Mouse (Mus musculus): ENCODE data around the gene Hspg2. TPM values are rescaled to one million over a fixed set of nuclear protein-coding genes. Genes with fewer than 3 reads are reported as not detected.

Gene Hspg2
- polyA plus RNA-seq, 1 experiment from 2014 or later = 3.2 TPM

- no peaks in the 10 kb centered on the region for H3K27me3 ChIP-seq
- 73% methylated on average over 10 of the region's 10 CpGs for WGBS (ENCODE audit: insufficient replicate concordance)
- peaks cover 12% of the 10 kb centered on the region; the same call in 1 of the 2 replicates for H3K36me3 ChIP-seq
- DNase-seq = no peak
- no peak overlapping the region for H3K9ac ChIP-seq
- H3K4me3 ChIP-seq (replicated peaks) = no peak overlapping the region
- no peak overlapping the region for H3K27ac ChIP-seq
- H3K4me2 ChIP-seq = no peak overlapping the region
- peaks cover 6% of the 10 kb centered on the region; the same call in 1 of the 2 replicates for H3K4me1 ChIP-seq (replicated peaks)
- H3K9me3 ChIP-seq (replicated peaks) = no peaks in the 10 kb centered on the region
- ATAC-seq (ENCODE audit: low read depth) = no peak
Measured at GRCm38 (mm10) chr4:137506629-137507028, 38.1 kb downstream of the Hspg2 start.

- ATAC-seq (ENCODE audit: low read depth) (no peak), DNase-seq (no peak)
- Histone ChIP-seq H3K27ac (no peak overlapping the region), H3K27me3 (no peaks in the 10 kb centered on the region), H3K36me3 (no peaks in the 10 kb centered on the region; the same call in none of the 2 replicates), H3K4me2 (no peak overlapping the region), H3K4me3 (replicated peaks) (no peak overlapping the region), H3K9ac (no peak overlapping the region), H3K9me3 (replicated peaks) (no peaks in the 10 kb centered on the region), H3K4me1 (replicated peaks) (no peaks in the 10 kb centered on the region)
- WGBS (ENCODE audit: insufficient replicate concordance) = 62% methylated on average over 9 of the region's 9 CpGs
Measured at GRCm38 (mm10) chr4:137509528-137509927, 41.0 kb downstream of the Hspg2 start.

GRCm38 (mm10) chr4:137510021-137510696 is 41.6 kb downstream of the Hspg2 start:
- Histone ChIP-seq H3K9me3 (replicated peaks) (no peaks in the 10 kb centered on the region), H3K4me3 (replicated peaks) (no peak overlapping the region), H3K27ac (no peak overlapping the region), H3K4me2 (no peak overlapping the region), H3K9ac (no peak overlapping the region), H3K4me1 (replicated peaks) (no peaks in the 10 kb centered on the region), H3K27me3 (no peaks in the 10 kb centered on the region), H3K36me3 (no peaks in the 10 kb centered on the region; the same call in none of the 2 replicates)
- ATAC-seq (ENCODE audit: low read depth) (no peak), DNase-seq (no peak)
- WGBS (ENCODE audit: insufficient replicate concordance) = 77% methylated on average over 15 of the region's 15 CpGs

GRCm38 (mm10) chr4:137512897-137513296 is 44.3 kb downstream of the Hspg2 start:
- Histone ChIP-seq H3K9ac (no peak overlapping the region), H3K4me3 (replicated peaks) (no peak overlapping the region), H3K4me2 (no peak overlapping the region), H3K27me3 (no peaks in the 10 kb centered on the region), H3K4me1 (replicated peaks) (no peaks in the 10 kb centered on the region), H3K36me3 (peaks cover 10% of the 10 kb centered on the region), H3K9me3 (replicated peaks) (no peaks in the 10 kb centered on the region), H3K27ac (no peak overlapping the region)
- no peak for ATAC-seq (ENCODE audit: low read depth)
- DNase-seq = no peak
- WGBS (ENCODE audit: insufficient replicate concordance) = 74% methylated on average over 6 of the region's 6 CpGs

GRCm38 (mm10) chr4:137517989-137518691 is 49.6 kb downstream of the Hspg2 start:
- Histone ChIP-seq H3K9ac (no peak overlapping the region), H3K4me1 (replicated peaks) (no peaks in the 10 kb centered on the region), H3K4me3 (replicated peaks) (no peak overlapping the region), H3K4me2 (no peak overlapping the region), H3K27me3 (no peaks in the 10 kb centered on the region), H3K27ac (no peak overlapping the region), H3K36me3 (peaks cover 31% of the 10 kb centered on the region), H3K9me3 (replicated peaks) (no peaks in the 10 kb centered on the region)
- WGBS (ENCODE audit: insufficient replicate concordance) = 70% methylated on average over 36 of the region's 36 CpGs
- DNase-seq = no peak
- ATAC-seq (ENCODE audit: low read depth) = no peak

GRCm38 (mm10) chr4:137518746-137519145 is 50.2 kb downstream of the Hspg2 start:
- 89% methylated on average over 14 of the region's 14 CpGs for whole genome bisulfite sequencing (ENCODE audit: insufficient replicate concordance)
- H3K36me3 ChIP-seq = peaks cover 35% of the 10 kb centered on the region
- DNase-seq (no peak), ATAC-seq (ENCODE audit: low read depth) (no peak)
- H3K9ac ChIP-seq = no peak overlapping the region
- no peaks in the 10 kb centered on the region for H3K4me1 ChIP-seq (replicated peaks)
- H3K4me2 ChIP-seq = no peak overlapping the region
- H3K27ac ChIP-seq = no peak overlapping the region
- no peaks in the 10 kb centered on the region for H3K27me3 ChIP-seq
- H3K4me3 ChIP-seq (replicated peaks) = no peak overlapping the region
- no peaks in the 10 kb centered on the region for H3K9me3 ChIP-seq (replicated peaks)

- Histone ChIP-seq H3K4me1 (replicated peaks) (no peaks in the 10 kb centered on the region), H3K4me3 (replicated peaks) (no peak overlapping the region), H3K9ac (no peak overlapping the region), H3K36me3 (peaks cover 43% of the 10 kb centered on the region), H3K27me3 (no peaks in the 10 kb centered on the region), H3K27ac (no peak overlapping the region), H3K4me2 (no peak overlapping the region), H3K9me3 (replicated peaks) (no peaks in the 10 kb centered on the region)
- DNase-seq (no peak), ATAC-seq (ENCODE audit: low read depth) (no peak)
- WGBS (ENCODE audit: insufficient replicate concordance) = 68% methylated on average over 5 of the region's 5 CpGs
Measured at GRCm38 (mm10) chr4:137520346-137520745, 51.8 kb downstream of the Hspg2 start.

GRCm38 (mm10) chr4:137521966-137522365 is 53.4 kb downstream of the Hspg2 start:
- DNase-seq (no peak), ATAC-seq (ENCODE audit: low read depth) (no peak)
- Histone ChIP-seq H3K9me3 (replicated peaks) (no peaks in the 10 kb centered on the region), H3K27ac (no peak overlapping the region), H3K9ac (no peak overlapping the region), H3K36me3 (peaks cover 36% of the 10 kb centered on the region), H3K4me1 (replicated peaks) (no peaks in the 10 kb centered on the region), H3K4me3 (replicated peaks) (no peak overlapping the region), H3K4me2 (no peak overlapping the region), H3K27me3 (no peaks in the 10 kb centered on the region)
- 77% methylated on average over 11 of the region's 11 CpGs for WGBS (ENCODE audit: insufficient replicate concordance)

- Histone ChIP-seq H3K27me3 (no peaks in the 10 kb centered on the region), H3K27ac (no peak overlapping the region), H3K36me3 (peaks cover 31% of the 10 kb centered on the region), H3K4me2 (no peak overlapping the region), H3K9me3 (replicated peaks) (no peaks in the 10 kb centered on the region), H3K4me1 (replicated peaks) (no peaks in the 10 kb centered on the region), H3K4me3 (replicated peaks) (no peak overlapping the region), H3K9ac (no peak overlapping the region)
- 57% methylated on average over 1 of the region's 1 CpGs for WGBS (ENCODE audit: insufficient replicate concordance)
- DNase-seq = no peak
- no peak for ATAC-seq (ENCODE audit: low read depth)
Measured at GRCm38 (mm10) chr4:137525426-137525825, 56.9 kb downstream of the Hspg2 start.

GRCm38 (mm10) chr4:137527368-137527767 is 58.8 kb downstream of the Hspg2 start:
- no peak overlapping the region for H3K27ac ChIP-seq
- ATAC-seq (ENCODE audit: low read depth) = no peak
- H3K9ac ChIP-seq = no peak overlapping the region
- H3K9me3 ChIP-seq (replicated peaks) = no peaks in the 10 kb centered on the region
- H3K4me3 ChIP-seq (replicated peaks) = no peak overlapping the region
- no peaks in the 10 kb centered on the region for H3K27me3 ChIP-seq
- no peak for DNase-seq
- no peak overlapping the region for H3K4me2 ChIP-seq
- WGBS (ENCODE audit: insufficient replicate concordance) = 58% methylated on average over 4 of the region's 4 CpGs
- peaks cover 18% of the 10 kb centered on the region for H3K36me3 ChIP-seq
- no peaks in the 10 kb centered on the region for H3K4me1 ChIP-seq (replicated peaks)

- Histone ChIP-seq H3K4me1 (replicated peaks) (no peaks in the 10 kb centered on the region), H3K36me3 (peaks cover 16% of the 10 kb centered on the region), H3K9ac (no peak overlapping the region), H3K4me3 (replicated peaks) (no peak overlapping the region), H3K27ac (no peak overlapping the region), H3K27me3 (no peaks in the 10 kb centered on the region), H3K4me2 (no peak overlapping the region), H3K9me3 (replicated peaks) (no peaks in the 10 kb centered on the region)
- 65% methylated on average over 6 of the region's 6 CpGs for WGBS (ENCODE audit: insufficient replicate concordance)
- DNase-seq = no peak
- ATAC-seq (ENCODE audit: low read depth) = no peak
Measured at GRCm38 (mm10) chr4:137527872-137528271, 59.3 kb downstream of the Hspg2 start.

GRCm38 (mm10) chr4:137540356-137540755 is 71.8 kb downstream of the Hspg2 start:
- no peak overlapping the region for H3K4me2 ChIP-seq
- no peaks in the 10 kb centered on the region for H3K9me3 ChIP-seq (replicated peaks)
- WGBS (ENCODE audit: insufficient replicate concordance) = 62% methylated on average over 14 of the region's 14 CpGs
- ATAC-seq (ENCODE audit: low read depth) (no peak; the same call in 1 of the 2 replicates), DNase-seq (no peak)
- no peaks in the 10 kb centered on the region for H3K4me1 ChIP-seq (replicated peaks)
- H3K4me3 ChIP-seq (replicated peaks) = no peak overlapping the region
- H3K36me3 ChIP-seq = peaks cover 34% of the 10 kb centered on the region; the same call in 1 of the 2 replicates
- no peak overlapping the region for H3K9ac ChIP-seq
- no peak overlapping the region for H3K27ac ChIP-seq
- H3K27me3 ChIP-seq = no peaks in the 10 kb centered on the region

All from liver, embryonic 13.5 days (tissue).